Mouse (Mus musculus) ES-Bruce4 (cell line): Measurements from ENCODE around the gene Stat5b.

Experiments used
- CTCF ChIP-seq: IDR thresholded peaks from one replicate; pipeline ENCODE4 v1.8.1; 2011; ENCODE audit warnings: low read depth, low read length
- EP300 ChIP-seq: IDR thresholded peaks from 2 replicates; pipeline ENCODE4 v1.6.1; 2011; ENCODE audit warnings: low read depth, low read length; ENCODE audit not compliant: insufficient read depth
- POLR2A ChIP-seq: IDR thresholded peaks from one replicate; pipeline ENCODE4 v1.8.1; 2011; ENCODE audit warnings: low read length; ENCODE audit not compliant: insufficient read depth

DNA sequence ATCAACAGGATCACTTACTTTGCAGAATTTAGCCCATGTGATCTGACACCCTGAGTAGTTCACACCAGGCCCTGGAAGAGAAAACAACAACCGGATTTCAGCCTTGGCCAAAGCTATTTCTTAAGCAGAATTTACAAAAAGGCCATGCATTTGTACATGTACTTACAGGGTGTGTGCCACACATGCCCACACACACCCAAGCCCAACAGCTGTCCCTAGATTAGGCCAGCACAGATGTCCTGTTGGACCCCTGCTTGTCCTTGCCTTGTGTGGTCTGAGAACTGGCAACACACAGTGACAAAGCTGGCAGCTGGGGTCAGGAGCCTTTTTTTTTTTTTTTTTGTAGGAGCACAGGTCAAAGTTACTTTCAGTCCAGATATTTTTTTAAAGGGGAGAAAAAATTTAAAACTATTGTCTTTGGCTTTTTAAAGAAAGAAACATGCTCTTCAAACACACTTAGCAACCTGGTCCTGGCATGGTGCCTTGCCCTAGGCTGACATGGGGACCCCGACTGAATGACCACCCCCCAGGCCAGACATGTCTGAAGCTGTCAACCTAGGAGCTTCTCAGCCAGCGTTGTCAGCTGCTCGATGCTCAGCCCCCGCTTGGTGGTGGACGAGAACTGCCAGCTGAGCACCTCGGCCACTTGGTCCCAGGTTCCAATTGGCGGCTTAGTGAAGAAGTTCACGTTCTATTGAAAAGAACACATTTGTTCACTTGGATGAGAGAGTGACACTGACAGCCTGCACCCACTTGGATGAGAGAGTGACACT, 43.8 kb upstream of the Stat5b start:
- TF ChIP-seq EP300 (no peak), CTCF (no peak), POLR2A (no peak)
